Mouse (Mus musculus): Measurements from ENCODE around the gene Ecm2.

The Ecm2 gene

GRCm38 (mm10) chr13:49518761-49519160 is 14.2 kb downstream of the Ecm2 start:
- no peak for DNase-seq

- no peak for DNase-seq
These were observed 21.6 kb downstream of the Ecm2 start for GRCm38 (mm10) chr13:49526235-49526634.

- DNase-seq = no peak
These were observed 26.0 kb downstream of the Ecm2 start for GRCm38 (mm10) chr13:49530636-49531035.

GRCm38 (mm10) chr13:49536946-49537345 is 32.3 kb downstream of the Ecm2 start:
- DNase-seq = no peak

GRCm38 (mm10) chr13:49538693-49539092 is 34.1 kb downstream of the Ecm2 start:
- DNase-seq = no peak

GRCm38 (mm10) chr13:49544279-49544678 is 39.7 kb downstream of the Ecm2 start, which contains the start of gene Aspn:
Aspn (plus strand) TSS chr13:49544443.
- no peak for DNase-seq

GRCm38 (mm10) chr13:49545646-49546045 is 41.0 kb downstream of the Ecm2 start:
- no peak for DNase-seq

GRCm38 (mm10) chr13:49546517-49546916 is 41.9 kb downstream of the Ecm2 start:
- peak in 1 of 2 experiments; percentile 7 for DNase-seq

- DNase-seq = no peak
These were observed 43.0 kb downstream of the Ecm2 start for GRCm38 (mm10) chr13:49547563-49548150.

- no peak for DNase-seq
These were observed 45.0 kb downstream of the Ecm2 start for GRCm38 (mm10) chr13:49549616-49550015.

- no peak for DNase-seq
These were observed 49.9 kb downstream of the Ecm2 start for GRCm38 (mm10) chr13:49554519-49554918.

- DNase-seq = no peak
These were observed 51.6 kb downstream of the Ecm2 start for GRCm38 (mm10) chr13:49556203-49556602.

GRCm38 (mm10) chr13:49556924-49557323 is 52.3 kb downstream of the Ecm2 start:
- DNase-seq = no peak

GRCm38 (mm10) chr13:49559185-49559584 is 54.6 kb downstream of the Ecm2 start:
- DNase-seq = peak; percentile 61 to 73

GRCm38 (mm10) chr13:49560886-49561285 is 56.3 kb downstream of the Ecm2 start:
- DNase-seq = no peak

GRCm38 (mm10) chr13:49564347-49564746 is 59.7 kb downstream of the Ecm2 start:
- DNase-seq = no peak

- peak; percentile 9 to 41 for DNase-seq
These were observed 65.8 kb downstream of the Ecm2 start for GRCm38 (mm10) chr13:49570371-49570770.

- no peak for DNase-seq
These were observed 66.8 kb downstream of the Ecm2 start for GRCm38 (mm10) chr13:49571418-49571817.

- DNase-seq = no peak
These were observed 77.2 kb downstream of the Ecm2 start, which contains the start of gene Omd for GRCm38 (mm10) chr13:49581541-49582530. Omd (plus strand) TSS chr13:49582462.
